Mouse (Mus musculus) kidney, postnatal 0 days (tissue): ENCODE data around the gene Zranb3. TPM values are rescaled to one million over a fixed set of nuclear protein-coding genes. Genes with fewer than 3 reads are reported as not detected.
A peak's percentile ranks its signal among the peaks of the same experiment; 100 is the strongest.

Experiments
- ATAC-seq: fragments of 200-750 bp; cut with Nextera tagmentation; replicated peaks from 2 replicates; pipeline ENCODE4 v1.8.0; 2017; ENCODE audit warnings: low read depth, moderate number of reproducible peaks, moderate TSS enrichment, moderate library complexity; ENCODE audit not compliant: low FRiP score
- DNase-seq: peaks from one replicate; pipeline ENCODE4 v3.0.0-alpha.2; 2016; ENCODE audit warnings: low spot score
- H3K27ac ChIP-seq: fragments of 300-500 bp; sonication (generic); 2 replicates; pipeline ENCODE4 v1.5.1; 2014; ENCODE audit warnings: mild to moderate bottlenecking
- H3K27me3 ChIP-seq: fragments of 300-500 bp; sonication (generic); 2 replicates; pipeline ENCODE4 v1.6.1; 2014; ENCODE audit warnings: low read length, mixed read lengths; ENCODE audit not compliant: insufficient read depth
- H3K36me3 ChIP-seq: fragments of 300-500 bp; sonication (generic); 2 replicates; pipeline ENCODE4 v1.6.1; 2014; ENCODE audit warnings: low read length, mixed read lengths; ENCODE audit not compliant: insufficient read depth
- H3K4me1 ChIP-seq: fragments of 300-500 bp; sonication (generic); replicated peaks from 2 replicates; pipeline ENCODE4 v1.6.1; 2014; ENCODE audit warnings: antibody characterized with exemption, low read length, mixed read lengths; ENCODE audit not compliant: insufficient read depth
- H3K4me2 ChIP-seq: fragments of 300-500 bp; sonication (generic); 2 replicates; pipeline ENCODE4 v1.6.1; 2014; ENCODE audit warnings: mild to moderate bottlenecking, low read length, moderate library complexity, mixed read lengths
- H3K4me3 ChIP-seq: fragments of 300-500 bp; sonication (generic); replicated peaks from 2 replicates; pipeline ENCODE4 v1.5.1; 2014; ENCODE audit warnings: low read depth, low read length
- H3K9ac ChIP-seq: fragments of 300-500 bp; sonication (generic); 2 replicates; pipeline ENCODE4 v1.6.1; 2014; ENCODE audit warnings: low read depth, low read length
- H3K9me3 ChIP-seq: fragments of 300-500 bp; sonication (generic); replicated peaks from 2 replicates; pipeline ENCODE4 v1.6.1; 2016; ENCODE audit warnings: low read length, inconsistent platforms, mixed read lengths
- CTCF ChIP-seq: IDR thresholded peaks from 2 replicates; pipeline ENCODE4 v1.5.1; 2016; ENCODE audit warnings: antibody characterized with exemption, low read depth, mild to moderate bottlenecking, moderate library complexity
- WGBS: fragments of 180-500 bp; shearing (Covaris S2); extraction: QIAGEN DNeasy Blood & Tissue Kit; methylation state at CpG from one replicate; pipeline ENCODE4 v1.1.7; 2014; 5-methylcytosine and 5-hydroxymethylcytosine counted together
- polyA plus RNA-seq: library from polyadenylated mRNA; unstranded; fragments of >200 nt; fragmentation: Nextera tagmentation; extraction: Ambion mirVana; gene quantifications from 2 replicates; pipeline ENCODE4 v1.2.1, GENCODE M21; 2015

Gene Zranb3
- polyA plus RNA-seq, 1 experiment from 2014 or later, result 4.1 TPM

DNA sequence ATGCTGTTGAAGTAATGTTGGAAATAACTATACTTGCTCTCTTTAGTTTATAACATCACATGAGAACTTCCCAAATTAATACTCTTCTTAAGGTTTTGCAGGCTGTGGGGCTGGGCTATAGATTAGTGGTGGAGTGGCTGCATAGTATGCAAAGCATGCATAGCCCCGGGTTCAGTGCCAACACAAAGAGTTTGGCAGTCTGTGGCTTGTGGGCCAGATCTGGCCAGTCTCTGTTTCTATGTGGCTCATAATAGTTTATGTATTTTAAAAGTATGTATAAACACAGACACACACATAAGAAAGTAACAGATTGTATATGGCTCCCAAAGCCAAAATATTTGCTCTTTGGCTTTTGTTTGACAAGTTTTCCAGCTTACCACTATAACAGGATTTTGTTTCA, 187.0 kb downstream of the Zranb3 start:
- no peak overlapping the region for H3K4me3 ChIP-seq
- ATAC-seq, result no peak
- 83% methylated on average over 1 of the region's 1 CpGs for WGBS
- no peaks in the 10 kb centered on the region for H3K4me1 ChIP-seq
- no peaks in the 10 kb centered on the region for H3K27me3 ChIP-seq
- no peak overlapping the region for H3K27ac ChIP-seq
- no peak overlapping the region for H3K9ac ChIP-seq
- no peak for TF ChIP-seq CTCF
- H3K4me2 ChIP-seq, result no peak overlapping the region
- no peaks in the 10 kb centered on the region for H3K9me3 ChIP-seq
- H3K36me3 ChIP-seq, result 0 out of 2 replicates have a peak, but pooled peaks cover 11% of the 10 kb centered on the region
- no peak for DNase-seq

DNA sequence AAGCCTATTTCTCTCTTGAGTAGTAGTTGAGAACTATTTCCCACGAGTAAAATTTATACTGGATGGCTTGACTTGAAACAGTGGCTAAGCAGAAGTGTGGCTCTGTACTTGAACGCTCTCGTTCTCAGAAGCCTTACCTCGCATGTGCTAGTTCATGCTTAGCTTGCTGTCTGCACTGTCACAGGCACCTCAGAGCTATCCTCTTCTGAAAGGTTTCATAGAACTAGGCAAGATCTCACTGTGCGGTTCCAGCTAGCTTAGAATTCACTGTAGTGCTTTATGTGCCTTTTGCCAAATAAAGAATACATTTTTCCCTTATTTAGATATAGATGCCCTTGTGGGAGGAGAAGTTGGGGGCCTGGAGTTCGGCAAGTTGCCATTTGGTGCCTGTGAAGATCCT, 187.5 kb downstream of the Zranb3 start:
- Histone ChIP-seq H3K9ac (no peak overlapping the region), H3K36me3 (0 out of 2 replicates have a peak, but pooled peaks cover 11% of the 10 kb centered on the region), H3K4me2 (no peak overlapping the region), H3K4me3 (no peak overlapping the region), H3K9me3 (no peaks in the 10 kb centered on the region), H3K27me3 (no peaks in the 10 kb centered on the region), H3K27ac (no peak overlapping the region), H3K4me1 (no peaks in the 10 kb centered on the region)
- DNase-seq (no peak), ATAC-seq (no peak)
- TF ChIP-seq CTCF, result no peak
- 84% methylated on average over 6 of the region's 6 CpGs for WGBS

DNA sequence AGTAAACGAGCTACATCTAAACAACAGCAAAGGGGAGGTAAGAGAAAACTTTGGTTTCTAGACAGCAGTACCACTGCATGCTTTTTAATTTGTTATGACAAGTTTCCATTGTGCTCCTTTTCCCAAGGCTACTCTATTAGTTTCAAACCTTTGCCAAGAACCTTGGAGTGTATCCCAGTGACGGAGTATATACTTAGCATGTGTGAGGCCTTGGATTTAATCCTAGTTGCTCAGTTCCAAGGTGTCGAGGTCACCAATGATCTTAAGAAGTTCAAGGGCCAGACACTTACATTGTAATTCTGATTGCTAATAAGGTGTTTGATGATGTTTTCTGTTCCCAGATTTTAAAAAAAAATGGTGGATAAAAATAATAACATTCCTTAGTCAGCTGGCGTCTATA, 189.7 kb downstream of the Zranb3 start:
- Histone ChIP-seq H3K36me3 (0 out of 2 replicates have a peak, but pooled peaks cover 9% of the 10 kb centered on the region), H3K4me2 (no peak overlapping the region), H3K4me1 (no peaks in the 10 kb centered on the region), H3K27ac (no peak overlapping the region), H3K9me3 (no peaks in the 10 kb centered on the region), H3K27me3 (no peaks in the 10 kb centered on the region), H3K4me3 (no peak overlapping the region), H3K9ac (no peak overlapping the region)
- WGBS, result 82% methylated on average over 4 of the region's 4 CpGs
- DNase-seq (no peak), ATAC-seq (no peak)
- TF ChIP-seq CTCF, result no peak

DNA sequence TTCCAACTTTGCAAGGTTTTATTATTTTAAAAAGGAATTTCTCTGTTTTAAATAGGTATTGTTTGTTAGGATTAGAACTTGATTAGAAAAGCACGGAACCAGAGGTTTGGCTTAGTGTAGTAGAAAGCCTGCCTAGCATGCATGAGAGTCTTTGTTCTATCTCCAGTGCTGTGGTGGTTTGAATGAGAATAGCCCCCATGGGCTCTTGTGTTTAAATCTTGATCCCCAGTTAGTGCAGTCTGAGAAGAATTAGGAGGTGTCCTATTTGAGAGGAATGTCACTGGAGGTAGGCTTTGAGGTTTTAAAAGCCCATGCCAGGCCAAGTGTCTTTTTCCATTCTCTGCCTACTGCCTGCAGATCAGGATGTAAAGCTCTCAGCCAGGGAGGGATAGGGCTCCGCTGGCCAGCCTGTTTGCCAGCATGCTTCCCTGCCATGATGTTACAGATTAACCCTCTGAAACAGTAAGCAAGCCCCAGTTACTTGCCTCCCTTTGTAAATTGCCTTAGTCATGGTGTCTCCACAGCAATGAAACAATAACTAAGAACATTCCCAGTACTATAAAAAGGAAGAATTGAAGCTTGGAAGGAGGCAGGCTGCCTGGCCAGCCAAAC, 198.0 kb downstream of the Zranb3 start:
- Histone ChIP-seq H3K27ac (no peak overlapping the region), H3K9me3 (no peaks in the 10 kb centered on the region), H3K4me3 (no peak overlapping the region), H3K9ac (no peak overlapping the region), H3K27me3 (no peaks in the 10 kb centered on the region), H3K4me1 (no peaks in the 10 kb centered on the region), H3K36me3 (peaks cover 8% of the 10 kb centered on the region; the same call in 1 of the 2 replicates), H3K4me2 (no peak overlapping the region)
- ATAC-seq (0 out of 2 replicates have a peak, but pooled peaks have one; percentile 46), DNase-seq (peak; percentile 27)
- TF ChIP-seq CTCF, result no peak
- WGBS, result 82% methylated on average over 2 of the region's 2 CpGs

Other genes starting within 250 kb of the Zranb3 start
- gene Map3k19, start 248.0 kb downstream of the Zranb3 start, polyA plus RNA-seq, result not detected in 2 replicates
- gene Rab3gap1, start 234.3 kb downstream of the Zranb3 start, polyA plus RNA-seq, result 18.2 and 20.0 TPM in 2 replicates
- 49.2 and 49.7 TPM in 2 replicates for gene R3hdm1, start 254 bp upstream of the Zranb3 start, polyA plus RNA-seq
- 76.2 and 78.4 TPM in 2 replicates for gene Ubxn4, start 140.9 kb upstream of the Zranb3 start, polyA plus RNA-seq
- gene Lct, start 225.3 kb upstream of the Zranb3 start, polyA plus RNA-seq, result 0.11 and 0.13 TPM in 2 replicates